Mouse (Mus musculus): Measurements from ENCODE around the gene Ache. TPM values are rescaled to one million over a fixed set of nuclear protein-coding genes. Genes with fewer than 3 reads are reported as not detected.
A peak's percentile ranks its signal among the peaks of the same experiment; 100 is the strongest.

The Ache gene
- polyA plus RNA-seq, 1 experiment from 2014 or later, result 10.8 TPM

DNA sequence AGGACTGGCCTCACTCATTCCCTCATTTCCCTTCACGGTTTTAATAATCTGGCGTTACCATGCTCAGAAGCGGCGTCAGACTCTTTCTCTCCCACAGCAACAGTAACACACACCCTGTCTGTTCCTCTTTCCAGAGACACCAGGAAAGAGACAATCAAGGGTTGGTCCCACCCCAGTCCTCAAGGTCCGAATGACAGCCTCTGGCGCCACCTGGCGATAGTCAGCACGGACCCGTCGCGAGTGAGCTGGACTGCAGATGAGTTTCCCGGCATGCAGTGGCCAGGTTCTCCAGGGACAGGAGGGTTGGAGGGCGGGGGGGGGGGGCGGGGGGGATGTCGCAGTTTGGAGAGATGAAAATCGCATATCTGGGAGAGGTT lies 676 bp upstream of the Ache start:
- H3K4me2 ChIP-seq (ENCODE audit: low read depth, low read length), result peak overlapping the region; percentile 75
- peaks cover 33% of the 10 kb centered on the region for H3K4me1 ChIP-seq (ENCODE audit: control insufficient read depth, insufficient read depth, low read length)
- no peaks in the 10 kb centered on the region for H3K9me3 ChIP-seq (replicated peaks; ENCODE audit: control insufficient read depth, low read length)
- no peak overlapping the region for H3K27ac ChIP-seq (ENCODE audit: low read length)
- H3K27me3 ChIP-seq (ENCODE audit: control insufficient read depth, insufficient read depth, low read length), result peaks cover 34% of the 10 kb centered on the region
- ATAC-seq (ENCODE audit: insufficient read depth, low FRiP score), result peak; percentile 62; the same call in 1 of the 2 replicates
- peak overlapping the region; percentile 52; the same call in 1 of the 2 replicates for H3K9ac ChIP-seq (ENCODE audit: low read length)
- under 1% methylated on average over 16 of the region's 16 CpGs for WGBS
- peak overlapping the region; percentile 33 for H3K4me3 ChIP-seq (replicated peaks; ENCODE audit: low read length)
- H3K36me3 ChIP-seq (ENCODE audit: control insufficient read depth, insufficient read depth, low read length), result no peaks in the 10 kb centered on the region

GRCm38 (mm10) chr5:137287953-137288743 lies 829 bp downstream of the Ache start:
- under 1% methylated on average over 48 of the region's 65 CpGs for WGBS
- Histone ChIP-seq H3K4me2 (ENCODE audit: low read depth, low read length) (peak overlapping the region; percentile 75), H3K9ac (ENCODE audit: low read length) (peak overlapping the region; percentile 66), H3K27ac (ENCODE audit: low read length) (no peak overlapping the region; the same call in 1 of the 2 replicates), H3K9me3 (replicated peaks; ENCODE audit: control insufficient read depth, low read length) (no peaks in the 10 kb centered on the region), H3K27me3 (ENCODE audit: control insufficient read depth, insufficient read depth, low read length) (peaks cover 34% of the 10 kb centered on the region), H3K4me1 (ENCODE audit: control insufficient read depth, insufficient read depth, low read length) (peaks cover 36% of the 10 kb centered on the region), H3K4me3 (replicated peaks; ENCODE audit: low read length) (peak overlapping the region; percentile 46), H3K36me3 (ENCODE audit: control insufficient read depth, insufficient read depth, low read length) (no peaks in the 10 kb centered on the region)
- ATAC-seq (ENCODE audit: insufficient read depth, low FRiP score), result peak; percentile 5; the same call in 1 of the 2 replicates

- Histone ChIP-seq H3K4me3 (replicated peaks; ENCODE audit: low read length) (peak overlapping the region; percentile 46), H3K27me3 (ENCODE audit: control insufficient read depth, insufficient read depth, low read length) (peaks cover 34% of the 10 kb centered on the region), H3K9me3 (replicated peaks; ENCODE audit: control insufficient read depth, low read length) (no peaks in the 10 kb centered on the region), H3K4me1 (ENCODE audit: control insufficient read depth, insufficient read depth, low read length) (peaks cover 39% of the 10 kb centered on the region), H3K36me3 (ENCODE audit: control insufficient read depth, insufficient read depth, low read length) (no peaks in the 10 kb centered on the region), H3K27ac (ENCODE audit: low read length) (no peak overlapping the region; the same call in 1 of the 2 replicates), H3K9ac (ENCODE audit: low read length) (peak overlapping the region; percentile 66), H3K4me2 (ENCODE audit: low read depth, low read length) (peak overlapping the region; percentile 75)
- no peak for ATAC-seq (ENCODE audit: insufficient read depth, low FRiP score)
- WGBS, result 3% methylated on average over 25 of the region's 25 CpGs
These were observed 1.7 kb downstream of the Ache start for GRCm38 (mm10) chr5:137288999-137289470.

DNA sequence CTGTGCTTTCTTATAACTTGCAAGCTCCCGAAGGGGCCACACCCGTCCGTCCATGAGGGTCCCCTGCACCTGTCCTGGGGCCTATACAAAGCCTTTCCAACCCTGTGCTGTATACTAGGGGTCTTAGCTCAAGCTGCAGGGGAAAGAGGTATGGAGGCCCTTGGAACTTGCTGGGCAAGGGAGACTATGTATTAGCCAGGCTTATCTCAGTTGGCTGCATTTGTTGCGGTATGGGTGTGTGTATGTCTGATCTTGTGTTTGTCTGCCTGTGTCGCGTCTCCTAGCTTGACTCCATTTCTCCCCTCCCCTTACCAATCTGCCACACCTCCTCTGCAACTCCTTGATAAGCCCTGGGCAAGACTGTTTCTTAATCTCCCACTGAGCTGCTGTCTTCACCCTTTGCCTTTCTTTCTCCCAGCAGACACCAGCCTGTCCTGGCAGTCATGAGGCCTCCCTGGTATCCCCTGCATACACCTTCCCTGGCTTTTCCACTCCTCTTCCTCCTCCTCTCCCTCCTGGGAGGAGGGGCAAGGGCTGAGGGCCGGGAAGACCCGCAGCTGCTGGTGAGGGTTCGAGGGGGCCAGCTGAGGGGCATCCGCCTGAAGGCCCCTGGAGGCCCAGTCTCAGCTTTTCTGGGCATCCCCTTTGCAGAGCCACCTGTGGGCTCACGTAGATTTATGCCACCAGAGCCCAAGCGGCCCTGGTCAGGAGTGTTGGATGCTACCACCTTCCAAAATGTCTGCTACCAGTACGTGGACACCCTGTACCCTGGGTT lies 2.5 kb downstream of the Ache start:
- H3K9me3 ChIP-seq (replicated peaks; ENCODE audit: control insufficient read depth, low read length), result no peaks in the 10 kb centered on the region
- peaks cover 42% of the 10 kb centered on the region for H3K4me1 ChIP-seq (ENCODE audit: control insufficient read depth, insufficient read depth, low read length)
- peak overlapping the region; percentile 66 for H3K9ac ChIP-seq (ENCODE audit: low read length)
- WGBS, result 47% methylated on average over 13 of the region's 13 CpGs
- no peak overlapping the region; the same call in 1 of the 2 replicates for H3K27ac ChIP-seq (ENCODE audit: low read length)
- no peaks in the 10 kb centered on the region for H3K36me3 ChIP-seq (ENCODE audit: control insufficient read depth, insufficient read depth, low read length)
- peak overlapping the region; percentile 46 for H3K4me3 ChIP-seq (replicated peaks; ENCODE audit: low read length)
- ATAC-seq (ENCODE audit: insufficient read depth, low FRiP score), result no peak
- peak overlapping the region; percentile 75 for H3K4me2 ChIP-seq (ENCODE audit: low read depth, low read length)
- H3K27me3 ChIP-seq (ENCODE audit: control insufficient read depth, insufficient read depth, low read length), result peaks cover 34% of the 10 kb centered on the region

DNA sequence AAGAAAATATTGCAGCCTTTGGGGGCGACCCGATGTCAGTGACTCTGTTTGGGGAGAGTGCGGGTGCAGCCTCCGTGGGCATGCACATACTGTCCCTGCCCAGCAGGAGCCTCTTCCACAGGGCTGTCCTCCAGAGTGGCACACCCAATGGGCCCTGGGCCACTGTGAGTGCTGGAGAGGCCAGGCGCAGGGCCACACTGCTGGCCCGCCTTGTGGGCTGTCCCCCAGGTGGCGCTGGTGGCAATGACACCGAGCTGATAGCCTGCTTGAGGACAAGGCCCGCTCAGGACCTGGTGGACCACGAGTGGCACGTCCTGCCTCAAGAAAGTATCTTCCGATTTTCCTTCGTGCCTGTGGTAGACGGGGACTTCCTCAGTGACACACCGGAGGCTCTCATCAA lies 3.4 kb downstream of the Ache start:
- WGBS, result 22% methylated on average over 15 of the region's 15 CpGs
- no peak overlapping the region for H3K4me3 ChIP-seq (replicated peaks; ENCODE audit: low read length)
- H3K4me1 ChIP-seq (ENCODE audit: control insufficient read depth, insufficient read depth, low read length), result peaks cover 49% of the 10 kb centered on the region
- H3K4me2 ChIP-seq (ENCODE audit: low read depth, low read length), result peak overlapping the region; percentile 16; the same call in 1 of the 2 replicates
- no peak for ATAC-seq (ENCODE audit: insufficient read depth, low FRiP score)
- H3K9me3 ChIP-seq (replicated peaks; ENCODE audit: control insufficient read depth, low read length), result no peaks in the 10 kb centered on the region
- 0 out of 2 replicates have a peak overlapping the region, but pooled peaks have one; percentile 11 for H3K9ac ChIP-seq (ENCODE audit: low read length)
- H3K27ac ChIP-seq (ENCODE audit: low read length), result no peak overlapping the region
- peaks cover 6% of the 10 kb centered on the region; the same call in 1 of the 2 replicates for H3K36me3 ChIP-seq (ENCODE audit: control insufficient read depth, insufficient read depth, low read length)
- H3K27me3 ChIP-seq (ENCODE audit: control insufficient read depth, insufficient read depth, low read length), result peaks cover 34% of the 10 kb centered on the region

GRCm38 (mm10) chr5:137291381-137291926 lies 4.1 kb downstream of the Ache start:
- Histone ChIP-seq H3K9ac (ENCODE audit: low read length) (no peak overlapping the region), H3K4me3 (replicated peaks; ENCODE audit: low read length) (no peak overlapping the region), H3K27me3 (ENCODE audit: control insufficient read depth, insufficient read depth, low read length) (peaks cover 34% of the 10 kb centered on the region), H3K36me3 (ENCODE audit: control insufficient read depth, insufficient read depth, low read length) (peaks cover 13% of the 10 kb centered on the region), H3K9me3 (replicated peaks; ENCODE audit: control insufficient read depth, low read length) (no peaks in the 10 kb centered on the region), H3K4me1 (ENCODE audit: control insufficient read depth, insufficient read depth, low read length) (peaks cover 49% of the 10 kb centered on the region), H3K4me2 (ENCODE audit: low read depth, low read length) (no peak overlapping the region), H3K27ac (ENCODE audit: low read length) (no peak overlapping the region)
- 75% methylated on average over 15 of the region's 15 CpGs for WGBS
- no peak for ATAC-seq (ENCODE audit: insufficient read depth, low FRiP score)

- peak overlapping the region; percentile 93 for H3K4me2 ChIP-seq (ENCODE audit: low read depth, low read length)
- ATAC-seq (ENCODE audit: insufficient read depth, low FRiP score), result peak; percentile 60
- H3K9ac ChIP-seq (ENCODE audit: low read length), result peak overlapping the region; percentile 86
- H3K27me3 ChIP-seq (ENCODE audit: control insufficient read depth, insufficient read depth, low read length), result peaks cover 20% of the 10 kb centered on the region
- peak overlapping the region; percentile 53 for H3K4me3 ChIP-seq (replicated peaks; ENCODE audit: low read length)
- H3K36me3 ChIP-seq (ENCODE audit: control insufficient read depth, insufficient read depth, low read length), result peaks cover 26% of the 10 kb centered on the region
- peak overlapping the region; percentile 95 for H3K27ac ChIP-seq (ENCODE audit: low read length)
- H3K4me1 ChIP-seq (ENCODE audit: control insufficient read depth, insufficient read depth, low read length), result peaks cover 36% of the 10 kb centered on the region
- H3K9me3 ChIP-seq (replicated peaks; ENCODE audit: control insufficient read depth, low read length), result no peaks in the 10 kb centered on the region
- WGBS, result under 1% methylated on average over 14 of the region's 15 CpGs
These were observed 6.0 kb downstream of the Ache start for GRCm38 (mm10) chr5:137293282-137293681.

DNA sequence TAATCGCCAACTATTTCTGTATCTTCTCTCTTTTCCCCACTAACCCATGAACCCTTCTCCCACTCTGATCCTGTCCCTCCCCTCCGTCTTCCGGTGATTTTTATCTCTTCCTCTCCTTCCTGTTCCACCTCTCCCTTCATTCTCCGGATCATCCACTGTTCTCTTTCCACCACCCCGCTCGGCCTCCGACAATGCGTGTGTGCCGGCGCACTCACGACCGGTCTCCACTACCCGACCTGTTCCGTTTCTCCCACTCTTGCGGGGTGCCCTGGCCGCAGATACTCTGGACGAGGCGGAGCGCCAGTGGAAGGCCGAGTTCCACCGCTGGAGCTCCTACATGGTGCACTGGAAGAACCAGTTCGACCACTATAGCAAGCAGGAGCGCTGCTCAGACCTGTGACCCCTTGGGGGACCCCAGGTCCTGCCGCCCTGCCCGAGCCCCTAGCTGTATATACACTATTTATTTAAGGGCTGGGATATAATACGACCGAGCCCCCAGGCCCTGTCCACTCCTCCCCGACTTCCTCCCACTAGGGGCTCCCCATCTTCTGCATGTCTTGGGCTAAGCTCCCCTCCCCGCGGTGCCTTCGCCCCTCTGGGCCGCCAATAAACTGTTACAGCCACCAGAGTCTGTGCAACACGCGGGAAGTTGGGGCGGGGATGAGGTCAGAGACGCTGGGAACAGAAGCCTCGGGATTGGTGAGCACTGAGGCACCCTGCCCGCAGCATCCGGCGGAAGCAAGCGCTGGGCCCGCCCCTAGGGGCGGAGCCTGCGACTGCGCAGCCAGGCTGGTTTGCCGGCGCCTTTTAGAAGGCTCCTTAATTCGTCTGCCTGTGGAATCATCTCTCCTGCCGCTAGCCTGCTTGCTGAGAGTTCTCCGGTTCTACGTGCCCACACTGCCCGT lies 6.8 kb downstream of the Ache start, which contains the start of gene Ufsp1:
Gene Ufsp1, plus strand, starts transcription at position 791 of the 905 bp plus-strand sequence.
- Histone ChIP-seq H3K4me1 (ENCODE audit: control insufficient read depth, insufficient read depth, low read length) (peaks cover 29% of the 10 kb centered on the region), H3K36me3 (ENCODE audit: control insufficient read depth, insufficient read depth, low read length) (peaks cover 29% of the 10 kb centered on the region), H3K9me3 (replicated peaks; ENCODE audit: control insufficient read depth, low read length) (no peaks in the 10 kb centered on the region), H3K4me2 (ENCODE audit: low read depth, low read length) (peak within 1 kb of the TSS; percentile 93), H3K27me3 (ENCODE audit: control insufficient read depth, insufficient read depth, low read length) (peaks cover 13% of the 10 kb centered on the region), H3K27ac (ENCODE audit: low read length) (peak within 1 kb of the TSS; percentile 95), H3K4me3 (replicated peaks; ENCODE audit: low read length) (peak within 1 kb of the TSS; percentile 53), H3K9ac (ENCODE audit: low read length) (peak within 1 kb of the TSS; percentile 86)
- peak; percentile 94 for ATAC-seq (ENCODE audit: insufficient read depth, low FRiP score)
- under 1% methylated on average over 52 of the region's 52 CpGs for WGBS
